Mouse (Mus musculus): ENCODE measurements around the gene Zfp697. TPM values are rescaled to one million over a fixed set of nuclear protein-coding genes. Genes with fewer than 3 reads are reported as not detected.
"Not testable (repeated sequence)": the region's sequence is repeated elsewhere in the genome, so short reads cannot be mapped to it uniquely, and the experiment has no call there.

The Zfp697 gene
- polyA plus RNA-seq, 1 experiment from 2014 or later, result 8.9 TPM

DNA sequence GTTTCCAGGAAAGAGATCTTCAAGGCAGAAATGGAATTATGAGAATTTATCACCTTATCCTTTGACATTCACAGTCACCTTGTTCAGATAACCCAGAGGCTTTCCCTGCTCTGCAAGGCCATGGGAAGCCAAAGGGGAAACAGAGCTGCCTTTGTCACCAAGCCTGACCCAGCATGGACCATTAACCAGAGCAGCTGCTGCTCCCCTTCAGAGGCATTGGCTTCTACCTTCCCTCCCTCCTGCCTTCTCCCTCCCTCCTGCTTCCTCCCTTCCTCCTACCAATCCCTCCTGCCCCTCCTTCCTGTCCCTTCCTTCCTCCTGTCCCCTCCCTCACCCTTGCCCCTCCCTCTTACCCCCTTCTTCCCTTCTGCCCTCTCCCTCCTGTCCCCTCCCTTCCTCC is 165.4 kb downstream of the Zfp697 start:
- not testable (repeated sequence) for ATAC-seq (ENCODE audit: insufficient number of reproducible peaks, insufficient read depth, low FRiP score, low TSS enrichment, low read depth); H3K4me1 ChIP-seq (replicated peaks); H3K4me2 ChIP-seq; H3K36me3 ChIP-seq; H3K9me3 ChIP-seq; H3K9ac ChIP-seq (replicated peaks); H3K27ac ChIP-seq; H3K4me3 ChIP-seq (replicated peaks); H3K27me3 ChIP-seq

DNA sequence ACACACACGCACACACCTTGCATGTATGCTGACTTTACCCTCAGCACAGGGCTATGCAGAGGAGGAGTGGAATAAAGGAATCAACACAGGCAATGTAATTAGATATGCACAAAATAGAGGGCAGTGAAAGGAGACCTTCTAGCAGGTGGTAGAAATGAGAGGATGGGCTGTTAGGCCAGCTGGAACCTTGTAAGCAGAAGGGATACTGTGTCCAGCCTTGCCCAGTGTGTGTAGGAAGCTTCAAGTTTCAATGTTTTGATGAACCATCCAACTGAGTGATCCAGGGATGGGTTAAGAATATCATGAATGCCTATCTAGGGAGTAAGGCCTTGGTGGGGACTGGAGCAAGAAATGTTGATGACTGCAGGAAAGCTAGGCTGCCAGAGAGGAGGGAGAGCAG is 166.2 kb downstream of the Zfp697 start:
- not testable (repeated sequence) for H3K27me3 ChIP-seq; H3K36me3 ChIP-seq; ATAC-seq (ENCODE audit: insufficient number of reproducible peaks, insufficient read depth, low FRiP score, low TSS enrichment, low read depth); H3K4me2 ChIP-seq; H3K4me1 ChIP-seq (replicated peaks); H3K27ac ChIP-seq; H3K9me3 ChIP-seq; H3K9ac ChIP-seq (replicated peaks); H3K4me3 ChIP-seq (replicated peaks)
- WGBS, result no CpG with 5 or more reads among the region's 1 CpGs

GRCm38 (mm10) chr3:98550215-98550614 is 168.0 kb downstream of the Zfp697 start:
- not testable (repeated sequence) for H3K27me3 ChIP-seq; ATAC-seq (ENCODE audit: insufficient number of reproducible peaks, insufficient read depth, low FRiP score, low TSS enrichment, low read depth)
- WGBS, result no CpG with 5 or more reads among the region's 2 CpGs

DNA sequence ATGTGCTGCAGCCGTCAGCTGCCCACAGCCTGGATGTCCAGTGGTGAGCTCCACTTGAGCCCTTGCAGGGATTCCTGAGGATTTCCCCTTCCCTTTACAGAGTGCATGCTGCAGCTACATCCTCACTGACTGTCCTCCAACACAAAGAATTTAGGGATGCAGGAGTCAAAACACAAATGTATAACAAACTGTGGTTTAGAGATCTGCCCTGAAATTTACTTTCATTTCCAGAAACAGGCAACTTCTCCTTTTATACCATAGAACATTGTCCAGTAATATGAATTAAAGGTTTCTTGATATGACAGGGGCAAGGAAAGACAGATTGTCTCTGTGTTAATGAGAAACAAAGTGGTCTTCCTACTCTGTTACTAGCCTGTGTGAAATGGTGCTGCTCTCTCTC is 168.6 kb downstream of the Zfp697 start:
- not testable (repeated sequence) for H3K9me3 ChIP-seq; ATAC-seq (ENCODE audit: insufficient number of reproducible peaks, insufficient read depth, low FRiP score, low TSS enrichment, low read depth); H3K4me2 ChIP-seq; H3K4me3 ChIP-seq (replicated peaks); H3K27ac ChIP-seq; H3K36me3 ChIP-seq; H3K4me1 ChIP-seq (replicated peaks); H3K27me3 ChIP-seq; H3K9ac ChIP-seq (replicated peaks)
- no CpG with 5 or more reads among the region's 1 CpGs for WGBS

More at GRCm38 (mm10) chr3:98550215-98550614, 168.0 kb downstream of the Zfp697 start:
- not testable (repeated sequence) for H3K4me3 ChIP-seq (replicated peaks); H3K4me2 ChIP-seq; H3K9ac ChIP-seq (replicated peaks); H3K9me3 ChIP-seq; H3K4me1 ChIP-seq (replicated peaks); H3K27ac ChIP-seq; H3K36me3 ChIP-seq

GRCm38 (mm10) chr3:98560711-98561110 is 178.4 kb downstream of the Zfp697 start:
- H3K4me1 ChIP-seq (replicated peaks); H3K4me2 ChIP-seq; H3K9ac ChIP-seq (replicated peaks); H3K9me3 ChIP-seq; H3K27ac ChIP-seq; H3K4me3 ChIP-seq (replicated peaks); H3K27me3 ChIP-seq; ATAC-seq (ENCODE audit: insufficient number of reproducible peaks, insufficient read depth, low FRiP score, low TSS enrichment, low read depth); H3K36me3 ChIP-seq: not testable (repeated sequence)
- no CpG with 5 or more reads among the region's 5 CpGs for WGBS

DNA sequence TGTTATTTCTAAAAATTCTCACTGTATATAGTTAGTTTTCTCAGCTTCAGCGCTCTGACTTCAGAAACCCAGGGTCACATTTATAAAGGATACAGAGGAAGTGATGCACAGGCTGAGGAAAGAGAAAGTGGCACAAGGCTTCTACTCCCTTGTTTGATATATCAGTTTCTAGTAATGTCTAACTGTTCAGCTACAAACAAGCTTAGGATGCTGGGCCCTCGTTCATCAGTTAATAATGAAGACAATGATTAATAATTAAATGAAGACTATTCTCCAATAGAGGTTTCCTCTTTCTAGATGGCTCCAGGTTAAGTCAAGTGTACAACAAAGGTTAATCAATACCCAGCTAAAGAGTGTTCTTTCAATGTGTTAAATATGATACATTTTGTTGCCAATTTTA is 181.6 kb downstream of the Zfp697 start:
- H3K4me2 ChIP-seq; H3K4me1 ChIP-seq (replicated peaks); H3K4me3 ChIP-seq (replicated peaks); H3K9me3 ChIP-seq; H3K9ac ChIP-seq (replicated peaks); ATAC-seq (ENCODE audit: insufficient number of reproducible peaks, insufficient read depth, low FRiP score, low TSS enrichment, low read depth); H3K27ac ChIP-seq; H3K36me3 ChIP-seq; H3K27me3 ChIP-seq: not testable (repeated sequence)
- WGBS, result no CpG with 5 or more reads among the region's 2 CpGs

GRCm38 (mm10) chr3:98564894-98565293 is 182.6 kb downstream of the Zfp697 start:
- not testable (repeated sequence) for ATAC-seq (ENCODE audit: insufficient number of reproducible peaks, insufficient read depth, low FRiP score, low TSS enrichment, low read depth); H3K36me3 ChIP-seq; H3K4me2 ChIP-seq; H3K9me3 ChIP-seq; H3K4me3 ChIP-seq (replicated peaks); H3K9ac ChIP-seq (replicated peaks); H3K27me3 ChIP-seq; H3K4me1 ChIP-seq (replicated peaks); H3K27ac ChIP-seq
- no CpG with 5 or more reads among the region's 3 CpGs for WGBS

- not testable (repeated sequence) for H3K4me3 ChIP-seq (replicated peaks); H3K4me1 ChIP-seq (replicated peaks); H3K9ac ChIP-seq (replicated peaks); H3K4me2 ChIP-seq; H3K9me3 ChIP-seq; H3K36me3 ChIP-seq; H3K27me3 ChIP-seq; ATAC-seq (ENCODE audit: insufficient number of reproducible peaks, insufficient read depth, low FRiP score, low TSS enrichment, low read depth); H3K27ac ChIP-seq
- 86% methylated on average over 2 of the region's 2 CpGs for WGBS
These were observed 185.5 kb downstream of the Zfp697 start for GRCm38 (mm10) chr3:98567717-98568116.

- H3K9me3 ChIP-seq; H3K27ac ChIP-seq; H3K4me2 ChIP-seq; H3K4me1 ChIP-seq (replicated peaks); H3K36me3 ChIP-seq; H3K4me3 ChIP-seq (replicated peaks); H3K9ac ChIP-seq (replicated peaks); H3K27me3 ChIP-seq; ATAC-seq (ENCODE audit: insufficient number of reproducible peaks, insufficient read depth, low FRiP score, low TSS enrichment, low read depth): not testable (repeated sequence)
- 89% methylated on average over 1 of the region's 1 CpGs for WGBS
These were observed 198.8 kb downstream of the Zfp697 start for GRCm38 (mm10) chr3:98581024-98581423.

DNA sequence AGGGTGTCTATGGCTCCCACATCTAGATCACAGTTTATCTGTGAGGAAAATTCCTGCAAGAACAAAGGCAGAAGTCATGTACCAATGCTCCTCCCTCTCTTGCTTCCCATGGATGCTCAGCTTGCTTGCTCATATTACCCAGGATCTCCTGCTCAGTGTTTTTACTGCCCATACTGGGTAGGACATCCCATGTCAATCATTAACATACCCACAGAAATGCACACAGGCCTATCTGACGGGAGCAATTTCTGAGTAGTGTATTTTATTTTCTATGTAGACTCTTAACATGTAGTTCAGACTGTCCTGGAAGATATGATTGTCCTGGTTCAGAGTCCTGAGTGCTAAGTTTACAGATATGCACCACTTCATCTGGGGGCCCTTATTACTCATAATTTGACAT is 199.9 kb downstream of the Zfp697 start:
- not testable (repeated sequence) for ATAC-seq (ENCODE audit: insufficient number of reproducible peaks, insufficient read depth, low FRiP score, low TSS enrichment, low read depth); H3K9ac ChIP-seq (replicated peaks); H3K4me2 ChIP-seq; H3K36me3 ChIP-seq; H3K9me3 ChIP-seq; H3K4me1 ChIP-seq (replicated peaks); H3K27ac ChIP-seq; H3K27me3 ChIP-seq; H3K4me3 ChIP-seq (replicated peaks)
- WGBS, result no CpG with 5 or more reads among the region's 1 CpGs

GRCm38 (mm10) chr3:98582622-98583021 is 200.4 kb downstream of the Zfp697 start:
- H3K27me3 ChIP-seq; H3K4me3 ChIP-seq (replicated peaks); H3K9ac ChIP-seq (replicated peaks); H3K4me2 ChIP-seq; H3K4me1 ChIP-seq (replicated peaks); H3K36me3 ChIP-seq; ATAC-seq (ENCODE audit: insufficient number of reproducible peaks, insufficient read depth, low FRiP score, low TSS enrichment, low read depth); H3K9me3 ChIP-seq; H3K27ac ChIP-seq: not testable (repeated sequence)

DNA sequence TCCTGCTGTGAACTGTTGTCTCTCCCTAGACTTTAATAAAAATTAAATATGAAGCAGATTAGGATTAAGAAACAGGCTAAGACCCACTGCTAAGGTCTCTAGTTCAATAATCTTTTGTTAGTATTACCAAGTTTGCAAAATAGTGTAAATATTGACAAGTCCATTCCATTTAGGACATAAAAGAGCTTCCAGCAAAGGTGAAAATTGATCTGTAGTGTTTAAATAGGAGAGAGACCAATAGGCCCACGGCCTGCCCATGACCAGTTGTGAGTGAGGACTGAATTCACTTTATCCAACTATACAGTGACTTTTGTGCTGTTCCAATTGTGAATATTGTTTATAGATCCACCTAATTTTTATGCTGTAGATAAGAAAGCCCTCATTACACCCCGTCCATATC is 205.5 kb downstream of the Zfp697 start:
- Histone ChIP-seq H3K9ac (replicated peaks) (no peak overlapping the region), H3K4me3 (replicated peaks) (no peak overlapping the region), H3K9me3 (no peaks in the 10 kb centered on the region), H3K27ac (no peak overlapping the region), H3K36me3 (no peaks in the 10 kb centered on the region), H3K4me1 (replicated peaks) (no peaks in the 10 kb centered on the region), H3K27me3 (no peaks in the 10 kb centered on the region), H3K4me2 (no peak overlapping the region)
- ATAC-seq (ENCODE audit: insufficient number of reproducible peaks, insufficient read depth, low FRiP score, low TSS enrichment, low read depth), result no peak
- 87% methylated on average over 2 of the region's 2 CpGs for WGBS

DNA sequence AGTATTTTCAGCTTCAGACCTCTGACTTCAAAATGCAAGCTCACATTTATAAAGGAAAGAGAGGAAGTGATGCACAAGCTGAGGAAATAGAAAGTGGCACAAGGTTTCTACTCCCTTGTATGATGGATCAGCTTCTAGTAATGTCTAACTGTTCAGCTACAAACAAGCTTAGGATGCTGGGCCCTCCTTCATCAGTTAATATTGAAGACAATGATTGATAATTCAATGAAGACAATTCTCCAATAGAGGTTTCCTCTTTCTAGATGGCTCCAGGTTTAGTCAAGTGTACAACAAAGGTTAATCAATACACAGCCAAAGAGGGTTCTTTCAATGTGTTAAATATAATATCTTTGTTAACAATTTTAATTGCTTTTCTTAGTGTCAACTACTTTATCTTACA is 206.4 kb downstream of the Zfp697 start, which contains the start of gene Gm10681:
Gm10681 (minus strand) TSS at position 101 of the 400 bp plus-strand sequence.
- H3K4me2 ChIP-seq, result no peak within 1 kb of the TSS
- H3K9ac ChIP-seq (replicated peaks), result no peak within 1 kb of the TSS
- H3K36me3 ChIP-seq, result no peaks in the 10 kb centered on the region
- H3K9me3 ChIP-seq, result no peaks in the 10 kb centered on the region
- H3K4me1 ChIP-seq (replicated peaks), result no peaks in the 10 kb centered on the region
- H3K27me3 ChIP-seq, result no peaks in the 10 kb centered on the region
- ATAC-seq (ENCODE audit: insufficient number of reproducible peaks, insufficient read depth, low FRiP score, low TSS enrichment, low read depth), result no peak
- H3K4me3 ChIP-seq (replicated peaks), result no peak within 1 kb of the TSS
- no peak within 1 kb of the TSS for H3K27ac ChIP-seq
